Mouse (Mus musculus) E14TG2a.4 (cell line): ENCODE results near the gene Clic3.

Source experiments
- CTCF ChIP-seq: conservative IDR thresholded peaks from 2 replicates; pipeline ENCODE4 v1.5.1; 2014; ENCODE audit warnings: low read length
- POU5F1 ChIP-seq: IDR thresholded peaks from 2 replicates; pipeline ENCODE4 v1.6.1; 2014; ENCODE audit warnings: low read length, borderline replicate concordance

- no peak for TF ChIP-seq CTCF
- TF ChIP-seq POU5F1 = no peak
Measured at GRCm38 (mm10) chr2:25441067-25441466, 15.6 kb upstream of the Clic3 start.
